Mouse (Mus musculus): ENCODE results near the gene Hephl1. TPM values are rescaled to one million over a fixed set of nuclear protein-coding genes. Genes with fewer than 3 reads are reported as not detected.
A peak's percentile ranks its signal among the peaks of the same experiment; 100 is the strongest.

The Hephl1 gene
- polyA plus RNA-seq, 2 experiments, result 0.08 to 0.19 TPM

DNA sequence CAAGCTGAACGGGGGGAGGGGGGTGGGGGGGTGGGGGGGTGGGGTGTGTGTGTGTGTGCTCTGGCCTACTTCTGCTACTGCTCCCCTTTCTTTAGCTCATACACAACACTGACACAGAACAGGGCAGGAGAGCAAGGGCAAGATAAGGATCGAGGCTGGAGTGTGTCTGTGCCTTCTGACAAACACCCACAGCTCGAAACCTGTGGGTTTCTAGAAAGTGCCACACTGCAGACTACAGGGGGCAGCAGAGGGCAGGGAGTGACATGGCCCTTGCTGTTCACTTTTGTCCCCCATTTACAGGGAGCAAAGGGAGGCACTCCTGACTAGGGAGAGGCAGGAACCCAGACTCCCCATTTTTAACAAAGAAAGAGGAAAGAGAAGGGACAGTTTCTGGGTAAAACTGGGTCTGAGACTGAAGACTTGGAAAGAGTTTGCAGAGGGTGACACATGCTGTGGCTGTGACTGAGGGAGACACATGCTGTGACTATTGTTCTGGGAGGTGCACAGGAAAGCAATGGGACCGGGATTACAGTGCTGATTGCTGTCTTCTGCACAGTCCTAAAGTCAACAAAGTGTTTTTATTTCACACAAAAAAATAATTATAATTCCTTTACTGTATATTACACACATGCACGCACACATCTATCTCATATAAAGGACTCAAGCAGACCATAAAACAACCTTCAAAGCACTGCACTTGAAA is 82.7 kb downstream of the Hephl1 start:
- H3K9ac ChIP-seq (ENCODE audit: low read depth, low read length, severe bottlenecking), result no peak overlapping the region
- no peaks in the 10 kb centered on the region for H3K4me1 ChIP-seq (ENCODE audit: control insufficient read depth, insufficient read depth, low read length)
- ATAC-seq (ENCODE audit: low FRiP score, low read depth) (no peak), DNase-seq (ENCODE audit: low spot score) (peak; percentile 35)
- WGBS, result 64% methylated on average over 4 of the region's 5 CpGs
- no peak overlapping the region for H3K4me2 ChIP-seq (replicated peaks; ENCODE audit: low read depth, low read length, severe bottlenecking)
- H3K4me3 ChIP-seq (replicated peaks; ENCODE audit: low read length), result no peak overlapping the region
- H3K36me3 ChIP-seq (ENCODE audit: control insufficient read depth, insufficient read depth, low read length), result no peaks in the 10 kb centered on the region
- H3K27me3 ChIP-seq (ENCODE audit: control insufficient read depth, insufficient read depth, low read length), result no peaks in the 10 kb centered on the region
- no peak overlapping the region for H3K27ac ChIP-seq (replicated peaks; ENCODE audit: low read depth, low read length)
- no peaks in the 10 kb centered on the region for H3K9me3 ChIP-seq (ENCODE audit: control insufficient read depth, low read length)
- no peak for TF ChIP-seq POLR2A (IDR thresholded peaks at IDR 0.05; ENCODE audit: borderline replicate concordance, extremely low read depth, insufficient read depth, insufficient read length)

DNA sequence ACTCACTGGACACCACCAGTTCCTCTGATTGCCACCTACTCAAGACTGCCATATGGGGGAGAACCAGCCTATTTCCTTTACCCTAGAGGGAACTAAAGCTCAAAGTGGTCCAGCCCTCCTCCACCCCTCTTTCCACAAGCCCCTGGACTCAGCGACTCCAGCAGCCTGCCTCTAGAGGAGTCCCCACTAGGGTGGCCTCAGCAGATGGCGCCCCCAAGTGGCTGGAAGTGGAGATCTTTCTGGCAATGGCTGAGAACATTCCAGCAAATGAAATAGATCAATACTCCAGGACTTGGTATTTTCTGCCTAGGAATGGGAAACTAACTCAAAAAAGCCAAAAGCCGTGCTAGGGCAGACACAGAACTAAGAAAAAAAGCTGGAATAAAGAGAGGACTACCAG is 84.2 kb downstream of the Hephl1 start:
- no peak for DNase-seq (ENCODE audit: low spot score)
- no peak overlapping the region for H3K4me3 ChIP-seq (replicated peaks; ENCODE audit: low read length)
- 70% methylated on average over 3 of the region's 3 CpGs for WGBS
- no peak overlapping the region for H3K4me2 ChIP-seq (replicated peaks; ENCODE audit: low read depth, low read length, severe bottlenecking)
- no peak overlapping the region for H3K27ac ChIP-seq (replicated peaks; ENCODE audit: low read depth, low read length)
- H3K36me3 ChIP-seq (ENCODE audit: control insufficient read depth, insufficient read depth, low read length), result no peaks in the 10 kb centered on the region
- TF ChIP-seq POLR2A (IDR thresholded peaks at IDR 0.05; ENCODE audit: borderline replicate concordance, extremely low read depth, insufficient read depth, insufficient read length), result no peak
- no peaks in the 10 kb centered on the region for H3K9me3 ChIP-seq (ENCODE audit: control insufficient read depth, low read length)
- H3K4me1 ChIP-seq (ENCODE audit: control insufficient read depth, insufficient read depth, low read length), result no peaks in the 10 kb centered on the region
- ATAC-seq (ENCODE audit: low FRiP score, low read depth), result no peak
- H3K27me3 ChIP-seq (ENCODE audit: control insufficient read depth, insufficient read depth, low read length), result no peaks in the 10 kb centered on the region
- no peak overlapping the region for H3K9ac ChIP-seq (ENCODE audit: low read depth, low read length, severe bottlenecking)

DNA sequence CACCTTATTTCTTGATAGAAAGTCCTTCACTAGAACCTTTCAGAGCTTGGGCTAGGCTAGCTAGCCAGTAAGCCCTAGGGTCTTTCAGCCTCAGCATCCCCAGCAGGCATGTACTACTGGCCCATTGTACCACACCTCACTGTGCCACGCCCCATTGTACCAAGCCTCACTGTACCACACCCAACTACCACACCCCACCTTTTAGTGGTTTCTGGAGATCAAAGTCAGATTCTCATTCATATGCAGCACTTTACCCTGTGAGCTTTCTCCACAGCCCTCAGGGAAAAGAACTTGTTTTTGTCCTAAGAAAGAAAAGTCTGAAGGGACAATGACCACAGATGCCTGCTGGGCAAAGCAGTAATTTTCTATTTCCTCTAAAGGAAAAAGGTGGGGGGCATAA is 88.9 kb downstream of the Hephl1 start:
- no peak overlapping the region for H3K27ac ChIP-seq (replicated peaks; ENCODE audit: low read depth, low read length)
- no peak for TF ChIP-seq POLR2A (IDR thresholded peaks at IDR 0.05; ENCODE audit: borderline replicate concordance, extremely low read depth, insufficient read depth, insufficient read length)
- no peak for ATAC-seq (ENCODE audit: low FRiP score, low read depth)
- H3K9me3 ChIP-seq (ENCODE audit: control insufficient read depth, low read length), result no peaks in the 10 kb centered on the region
- no peak for DNase-seq (ENCODE audit: low spot score)
- H3K4me3 ChIP-seq (replicated peaks; ENCODE audit: low read length), result no peak overlapping the region
- no peak overlapping the region for H3K4me2 ChIP-seq (replicated peaks; ENCODE audit: low read depth, low read length, severe bottlenecking)
- no peaks in the 10 kb centered on the region for H3K4me1 ChIP-seq (ENCODE audit: control insufficient read depth, insufficient read depth, low read length)
- 100% methylated on average over 1 of the region's 1 CpGs for WGBS
- no peaks in the 10 kb centered on the region for H3K27me3 ChIP-seq (ENCODE audit: control insufficient read depth, insufficient read depth, low read length)
- 0 out of 2 replicates have a peak, but pooled peaks cover 4% of the 10 kb centered on the region for H3K36me3 ChIP-seq (ENCODE audit: control insufficient read depth, insufficient read depth, low read length)
- no peak overlapping the region for H3K9ac ChIP-seq (ENCODE audit: low read depth, low read length, severe bottlenecking)

DNA sequence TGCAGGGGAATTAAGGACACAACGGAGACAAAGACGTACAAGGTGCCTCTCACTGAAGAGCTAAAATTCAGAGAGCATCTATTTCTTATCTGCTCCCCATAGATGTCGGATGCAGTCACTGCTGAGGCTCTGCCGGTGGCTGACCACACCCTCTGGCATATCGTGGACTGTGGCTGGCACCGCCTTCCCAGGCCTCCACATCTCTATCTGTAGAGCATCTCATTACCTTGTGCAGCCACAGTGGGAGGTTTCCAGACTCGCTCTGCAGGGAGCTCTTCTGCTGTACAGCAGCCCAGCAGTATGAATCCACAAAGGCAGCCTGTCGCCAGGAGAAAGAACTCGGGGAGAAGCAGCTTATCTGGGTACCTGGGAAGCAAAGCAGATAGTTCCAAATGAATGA is 90.8 kb downstream of the Hephl1 start:
- no peaks in the 10 kb centered on the region for H3K4me1 ChIP-seq (ENCODE audit: control insufficient read depth, insufficient read depth, low read length)
- no peak overlapping the region for H3K9ac ChIP-seq (ENCODE audit: low read depth, low read length, severe bottlenecking)
- no peak overlapping the region for H3K27ac ChIP-seq (replicated peaks; ENCODE audit: low read depth, low read length)
- ATAC-seq (ENCODE audit: low FRiP score, low read depth) (no peak), DNase-seq (ENCODE audit: low spot score) (no peak)
- no peak overlapping the region for H3K4me2 ChIP-seq (replicated peaks; ENCODE audit: low read depth, low read length, severe bottlenecking)
- H3K9me3 ChIP-seq (ENCODE audit: control insufficient read depth, low read length), result no peaks in the 10 kb centered on the region
- no peaks in the 10 kb centered on the region for H3K27me3 ChIP-seq (ENCODE audit: control insufficient read depth, insufficient read depth, low read length)
- TF ChIP-seq POLR2A (IDR thresholded peaks at IDR 0.05; ENCODE audit: borderline replicate concordance, extremely low read depth, insufficient read depth, insufficient read length), result no peak
- 0 out of 2 replicates have a peak, but pooled peaks cover 4% of the 10 kb centered on the region for H3K36me3 ChIP-seq (ENCODE audit: control insufficient read depth, insufficient read depth, low read length)
- 89% methylated on average over 9 of the region's 9 CpGs for WGBS
- H3K4me3 ChIP-seq (replicated peaks; ENCODE audit: low read length), result no peak overlapping the region

DNA sequence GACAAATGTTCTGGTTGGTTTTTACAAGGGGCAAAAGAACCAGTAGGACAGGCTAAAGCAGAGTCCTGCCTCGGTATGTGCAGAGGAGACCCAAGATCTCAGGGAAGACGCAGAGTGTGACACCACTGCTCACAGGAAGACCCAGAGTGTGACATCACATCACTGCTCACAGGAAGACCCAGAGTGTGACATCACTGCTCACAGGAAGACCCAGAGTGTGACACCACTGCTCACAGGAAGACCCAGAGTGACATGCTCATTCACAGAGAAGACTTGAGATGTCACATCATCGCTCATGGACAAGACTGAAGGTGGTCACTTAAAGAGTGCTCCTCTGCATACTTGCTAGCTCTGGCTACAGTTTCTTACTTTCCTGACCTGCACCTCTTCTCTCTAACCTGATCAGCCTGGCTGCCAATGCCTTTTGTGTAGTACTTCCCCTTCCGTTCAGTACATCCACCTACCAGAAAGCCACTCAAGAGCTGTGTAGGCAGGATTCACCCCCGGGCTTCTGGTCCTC is 91.3 kb downstream of the Hephl1 start:
- Histone ChIP-seq H3K36me3 (ENCODE audit: control insufficient read depth, insufficient read depth, low read length) (0 out of 2 replicates have a peak, but pooled peaks cover 4% of the 10 kb centered on the region), H3K27me3 (ENCODE audit: control insufficient read depth, insufficient read depth, low read length) (no peaks in the 10 kb centered on the region), H3K9me3 (ENCODE audit: control insufficient read depth, low read length) (no peaks in the 10 kb centered on the region), H3K9ac (ENCODE audit: low read depth, low read length, severe bottlenecking) (no peak overlapping the region), H3K27ac (replicated peaks; ENCODE audit: low read depth, low read length) (no peak overlapping the region), H3K4me3 (replicated peaks; ENCODE audit: low read length) (no peak overlapping the region), H3K4me1 (ENCODE audit: control insufficient read depth, insufficient read depth, low read length) (no peaks in the 10 kb centered on the region), H3K4me2 (replicated peaks; ENCODE audit: low read depth, low read length, severe bottlenecking) (no peak overlapping the region)
- DNase-seq (ENCODE audit: low spot score) (no peak), ATAC-seq (ENCODE audit: low FRiP score, low read depth) (no peak)
- no peak for TF ChIP-seq POLR2A (IDR thresholded peaks at IDR 0.05; ENCODE audit: borderline replicate concordance, extremely low read depth, insufficient read depth, insufficient read length)
- WGBS, result 92% methylated on average over 5 of the region's 5 CpGs
